Mouse (Mus musculus) embryo, embryonic 10.5 days (tissue): ENCODE data around the gene Cwc22.

ENCODE experiments used
- DNase-seq: peaks from one replicate; pipeline ENCODE4 v3.0.0-alpha.2; 2015; ENCODE audit warnings: low spot score

The Cwc22 gene

GRCm38 (mm10) chr2:77925187-77925924, 20.8 kb downstream of the Cwc22 start:
- no peak for DNase-seq

GRCm38 (mm10) chr2:77924003-77924402, 22.2 kb downstream of the Cwc22 start:
- DNase-seq, result no peak

DNA sequence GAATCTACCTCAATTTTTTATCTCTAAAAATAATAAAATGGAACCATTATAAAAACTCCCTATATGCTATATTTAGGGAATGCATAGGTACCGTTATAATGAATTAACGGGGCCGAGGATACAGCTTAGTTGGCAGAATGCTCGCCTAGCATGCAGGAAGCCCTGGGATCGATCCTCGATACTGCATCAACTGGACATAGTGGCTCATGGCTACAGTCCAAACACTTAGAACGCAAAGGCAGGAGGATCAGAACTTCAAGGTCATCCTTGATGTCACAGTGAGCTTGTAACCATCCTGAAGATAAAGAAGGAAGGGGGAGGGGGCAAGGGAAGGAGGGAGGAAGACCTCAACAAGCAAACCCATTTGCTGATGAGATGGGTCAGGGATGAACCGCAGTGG, 23.0 kb downstream of the Cwc22 start:
- no peak for DNase-seq

GRCm38 (mm10) chr2:77921307-77921706, 24.9 kb downstream of the Cwc22 start:
- DNase-seq, result no peak

GRCm38 (mm10) chr2:77920621-77921020, 25.6 kb downstream of the Cwc22 start:
- DNase-seq, result no peak

GRCm38 (mm10) chr2:77918474-77918873, 27.7 kb downstream of the Cwc22 start:
- no peak for DNase-seq

GRCm38 (mm10) chr2:77918006-77918405, 28.2 kb downstream of the Cwc22 start:
- no peak for DNase-seq

GRCm38 (mm10) chr2:77917360-77917734, 28.8 kb downstream of the Cwc22 start:
- DNase-seq, result no peak

DNA sequence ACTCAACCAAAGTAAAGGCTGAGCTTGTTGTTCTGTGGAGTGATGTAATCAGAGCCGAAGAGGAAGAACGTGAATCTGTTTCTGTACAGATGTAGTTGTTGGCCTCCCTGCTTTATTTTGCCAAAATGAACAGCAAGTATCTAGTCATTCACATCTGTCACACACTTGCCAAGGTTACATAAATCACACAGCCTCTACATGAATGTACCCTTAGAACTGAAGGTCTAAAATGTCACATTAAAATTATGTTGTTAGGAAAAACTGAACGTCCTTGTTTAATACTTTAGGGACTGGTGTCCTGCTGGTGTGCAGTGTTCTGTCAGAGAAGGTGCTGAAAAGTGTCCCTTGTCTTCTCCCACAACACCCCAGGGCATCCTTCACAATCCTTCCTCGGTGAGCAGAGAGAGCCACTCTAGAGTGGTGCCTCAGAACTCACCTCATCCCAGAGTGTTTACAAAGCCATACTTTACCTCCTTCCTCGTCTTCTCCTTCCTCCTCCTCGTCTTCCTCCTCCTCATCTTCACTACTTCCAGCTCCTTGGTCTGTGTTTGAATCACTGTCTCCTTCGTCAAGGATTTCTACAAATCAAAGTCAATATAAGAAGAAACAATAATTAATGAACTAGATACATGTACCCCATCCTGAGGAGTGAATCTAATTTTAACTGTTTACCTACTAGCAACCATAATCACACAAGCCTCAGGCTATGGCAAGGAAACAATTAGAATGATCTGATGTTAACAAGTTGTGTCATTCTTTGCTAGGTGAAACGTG, 29.4 kb downstream of the Cwc22 start:
- DNase-seq, result no peak

DNA sequence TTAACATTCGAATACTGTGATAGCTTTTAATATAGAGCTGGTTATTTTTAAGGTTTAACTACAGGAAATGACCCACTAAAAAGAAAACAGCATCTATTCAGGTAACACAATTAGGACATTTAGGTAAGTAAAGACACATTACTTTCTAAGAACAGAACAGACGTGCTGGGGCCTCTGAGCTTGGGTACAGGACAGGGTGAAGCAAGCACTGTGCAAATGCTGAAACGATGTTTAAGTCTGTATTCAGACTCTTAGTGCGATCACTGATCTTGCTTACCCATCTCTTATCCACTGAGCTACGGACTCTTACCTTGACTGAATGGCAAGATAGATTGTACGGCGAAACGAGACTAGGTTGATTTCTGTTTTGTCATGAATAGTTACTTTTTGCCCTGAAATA, 31.0 kb downstream of the Cwc22 start:
- DNase-seq, result no peak

DNA sequence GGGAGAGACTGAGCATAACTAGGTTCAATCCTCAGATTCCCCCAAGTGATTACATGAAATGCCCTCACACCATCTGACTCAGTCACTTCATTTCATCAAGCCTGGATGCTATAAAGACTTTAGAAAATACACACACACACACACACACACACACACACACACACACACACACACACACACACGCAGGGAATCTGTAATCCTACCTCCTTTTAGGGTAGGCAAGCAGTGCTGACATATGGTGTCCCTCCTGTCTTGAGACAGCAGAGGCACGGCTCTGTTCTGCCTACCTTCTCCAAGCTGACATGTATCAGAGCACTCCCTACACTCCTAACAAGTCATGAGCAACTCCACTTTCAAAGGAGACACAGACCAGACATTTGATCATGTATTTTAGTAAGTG, 32.5 kb downstream of the Cwc22 start:
- no peak for DNase-seq

DNA sequence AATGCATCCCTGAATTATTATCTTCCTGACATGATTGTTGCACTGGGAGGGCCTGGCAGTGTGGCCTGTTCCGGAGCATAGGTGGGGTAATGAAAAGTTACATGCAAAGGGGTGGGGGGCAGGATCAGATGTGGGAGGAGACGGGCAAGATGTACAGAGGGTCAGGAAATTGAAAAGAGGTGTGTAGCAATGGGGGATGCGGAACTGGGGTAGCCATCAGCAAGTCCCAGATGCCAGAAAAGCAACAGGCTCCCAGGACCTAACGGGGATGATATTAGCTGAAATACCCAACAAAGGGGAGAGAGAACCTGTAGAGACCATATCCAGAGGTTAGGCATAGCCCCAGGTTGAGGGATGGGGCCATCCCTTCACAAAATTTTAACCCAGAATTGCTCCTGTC, 34.0 kb downstream of the Cwc22 start:
- no peak for DNase-seq

DNA sequence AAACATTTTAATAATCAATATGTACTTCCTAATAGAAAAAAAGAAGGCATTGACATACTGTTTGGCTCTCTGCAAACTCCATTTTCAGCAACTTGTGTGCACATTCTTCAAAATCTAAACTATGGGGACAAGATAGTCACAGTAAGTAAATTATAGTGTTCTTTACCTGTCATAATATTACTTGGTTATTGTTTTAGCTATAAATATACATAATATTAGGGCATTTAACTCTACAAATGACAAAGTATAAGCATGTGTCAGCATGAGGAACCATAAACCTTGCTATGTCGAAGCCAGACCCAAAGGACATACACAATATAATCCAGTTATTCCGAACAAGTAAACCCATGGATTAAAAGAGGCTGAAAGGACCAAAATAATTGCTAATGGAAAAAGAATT, 34.7 kb downstream of the Cwc22 start:
- DNase-seq, result no peak

DNA sequence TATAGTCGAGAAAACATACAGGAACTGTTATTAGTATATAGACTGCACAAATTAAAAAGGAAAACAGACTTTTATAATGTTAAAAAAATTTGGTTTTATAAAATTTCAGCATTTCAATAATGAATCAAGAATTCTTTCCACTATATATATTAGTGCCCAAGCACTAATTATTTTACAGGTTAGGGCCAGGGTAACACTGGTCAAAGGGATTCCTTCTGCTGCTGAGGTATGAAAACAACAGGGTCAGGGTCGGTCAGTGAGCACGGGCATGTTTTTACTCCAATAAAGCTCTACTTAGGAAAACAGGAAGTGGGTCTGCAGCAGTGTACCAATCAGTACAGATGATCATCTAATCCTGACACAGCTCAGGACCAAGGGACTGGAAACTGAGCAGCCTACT, 36.0 kb downstream of the Cwc22 start:
- DNase-seq, result no peak

- DNase-seq, result no peak
Observed at GRCm38 (mm10) chr2:77907164-77907563, 39.0 kb downstream of the Cwc22 start.

GRCm38 (mm10) chr2:77905023-77905422, 41.2 kb downstream of the Cwc22 start:
- DNase-seq, result no peak

- DNase-seq, result no peak
Observed at GRCm38 (mm10) chr2:77904495-77904894, 41.7 kb downstream of the Cwc22 start.

DNA sequence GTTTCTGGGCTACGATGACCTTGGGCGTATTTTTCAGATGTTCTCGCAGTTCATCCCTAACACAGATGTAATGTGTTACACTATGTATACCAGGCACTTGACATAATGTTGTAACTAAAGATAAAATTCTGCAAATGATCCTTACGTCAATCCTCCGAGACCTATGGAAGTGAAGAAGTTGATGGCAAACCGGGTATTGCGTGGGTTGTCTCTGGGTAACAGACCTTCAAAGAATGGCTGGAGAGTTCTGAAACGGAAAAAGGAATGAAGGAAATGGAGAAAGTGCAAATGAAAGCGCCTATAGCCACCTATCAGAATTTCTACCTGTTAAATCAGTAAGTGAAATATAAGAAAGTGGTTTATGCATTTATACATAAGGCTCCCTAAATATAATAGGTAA, 42.2 kb downstream of the Cwc22 start:
- DNase-seq, result no peak

- DNase-seq, result no peak
Observed at GRCm38 (mm10) chr2:77903098-77903497, 43.1 kb downstream of the Cwc22 start.

GRCm38 (mm10) chr2:77901269-77901668, 44.9 kb downstream of the Cwc22 start:
- no peak for DNase-seq

- DNase-seq, result no peak
Observed at GRCm38 (mm10) chr2:77900741-77901140, 45.4 kb downstream of the Cwc22 start.

- no peak for DNase-seq
Observed at GRCm38 (mm10) chr2:77900111-77900510, 46.1 kb downstream of the Cwc22 start.

DNA sequence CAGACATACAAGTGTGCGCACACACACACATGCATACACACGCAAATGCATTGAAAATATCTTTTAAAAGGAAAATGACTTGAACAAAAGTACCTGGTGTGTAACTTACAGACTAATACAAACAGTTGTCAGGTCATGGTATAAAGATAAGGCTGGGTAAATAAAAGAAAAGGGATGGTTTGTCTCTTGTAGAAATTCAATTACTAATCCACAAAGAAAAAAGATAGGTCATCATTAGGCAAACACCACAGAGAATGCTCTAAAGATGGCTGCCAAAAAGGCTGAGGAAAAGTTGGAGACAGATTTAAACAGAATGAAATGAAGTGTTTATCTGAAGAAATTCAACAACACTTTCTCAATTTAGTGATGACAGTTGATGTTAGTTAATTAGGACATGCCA, 47.7 kb downstream of the Cwc22 start:
- no peak for DNase-seq

GRCm38 (mm10) chr2:77897988-77898387, 48.2 kb downstream of the Cwc22 start:
- DNase-seq, result no peak
